Mouse (Mus musculus) ES-Bruce4 (cell line): ENCODE data around the gene Trpv4.

Experiments used
- CTCF ChIP-seq: IDR thresholded peaks from one replicate; pipeline ENCODE4 v1.8.1; 2011; ENCODE audit warnings: low read depth, low read length
- POLR2A ChIP-seq: IDR thresholded peaks from one replicate; pipeline ENCODE4 v1.8.1; 2011; ENCODE audit warnings: low read length; ENCODE audit not compliant: insufficient read depth

GRCm38 (mm10) chr5:114611256-114611655, 47.0 kb downstream of the Trpv4 start:
- TF ChIP-seq CTCF (no peak), POLR2A (no peak)
